Mouse (Mus musculus) spleen, postnatal 0 days (tissue): ENCODE data around the gene Lypd1. TPM values are rescaled to one million over a fixed set of nuclear protein-coding genes. Genes with fewer than 3 reads are reported as not detected.

Experiments
- polyA plus RNA-seq: library from polyadenylated mRNA; unstranded; fragments of >200 nt; fragmentation: Nextera tagmentation; extraction: Ambion mirVana; gene quantifications from 2 replicates; pipeline ENCODE4 v1.2.1, GENCODE M21; 2015

Lypd1 gene
- polyA plus RNA-seq, result 0.46 and 0.55 TPM in 2 replicates

GRCm38 (mm10) chr1:125912601-125913600 is at the start of gene Lypd1:
Gene Lypd1 (minus strand): TSS chr1:125913101.

Other genes starting within 250 kb of the Lypd1 start
- gene Gpr39, start 236.1 kb downstream of the Lypd1 start, polyA plus RNA-seq, result 0.30 and 0.47 TPM in 2 replicates